Mouse (Mus musculus): ENCODE measurements around the gene Btbd8. TPM values are rescaled to one million over a fixed set of nuclear protein-coding genes. Genes with fewer than 3 reads are reported as not detected.

Gene Btbd8
- total and polyA plus RNA-seq, 2 experiments from 2014 or later, result 2.5 to 5.4 TPM

DNA sequence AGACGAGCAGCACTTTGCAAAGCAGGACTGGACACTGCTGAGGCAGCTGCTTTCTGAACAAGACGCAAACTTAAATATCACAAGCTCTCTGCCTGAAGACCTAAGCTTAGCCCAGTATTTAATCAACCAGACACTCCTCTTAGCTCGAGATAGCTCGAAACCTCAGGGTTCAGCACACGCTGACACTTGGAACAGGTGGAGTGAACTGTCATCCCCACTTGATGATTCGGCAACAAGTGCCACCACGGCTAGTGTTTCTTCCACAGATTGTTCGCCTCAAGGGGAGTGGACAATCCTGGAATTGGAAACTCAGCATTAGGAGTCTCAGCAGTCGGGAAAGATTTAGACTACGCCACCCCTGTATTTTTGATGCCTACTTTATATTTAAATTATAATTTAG is 72.7 kb downstream of the Btbd8 start:
- TF ChIP-seq EP300 (IDR thresholded peaks at IDR 0.05; ENCODE audit: low read depth) (no peak), CTCF (IDR thresholded peaks at IDR 0.05; ENCODE audit: low read depth) (no peak)
- 84% methylated on average over 10 of the region's 10 CpGs for WGBS
- Histone ChIP-seq H3K27me3 (ENCODE audit: control insufficient read depth, insufficient read depth, low read length) (no peaks in the 10 kb centered on the region), H3K9me3 (replicated peaks; ENCODE audit: control insufficient read depth, low read length) (no peaks in the 10 kb centered on the region), H3K36me3 (replicated peaks; ENCODE audit: control insufficient read depth, insufficient read depth, low read length) (no peaks in the 10 kb centered on the region), H3K4me3 (ENCODE audit: low read depth, low read length) (no peak overlapping the region), H3K4me2 (ENCODE audit: low read depth, low read length) (no peak overlapping the region), H3K27ac (ENCODE audit: low read depth) (no peak overlapping the region), H3K9ac (replicated peaks; ENCODE audit: low read depth, low read length) (no peak overlapping the region), H3K4me1 (ENCODE audit: control insufficient read depth, insufficient read depth) (no peaks in the 10 kb centered on the region)
- ATAC-seq (ENCODE audit: insufficient read depth, low read depth) (no peak), DNase-seq (ENCODE audit: low spot score) (no peak)

DNA sequence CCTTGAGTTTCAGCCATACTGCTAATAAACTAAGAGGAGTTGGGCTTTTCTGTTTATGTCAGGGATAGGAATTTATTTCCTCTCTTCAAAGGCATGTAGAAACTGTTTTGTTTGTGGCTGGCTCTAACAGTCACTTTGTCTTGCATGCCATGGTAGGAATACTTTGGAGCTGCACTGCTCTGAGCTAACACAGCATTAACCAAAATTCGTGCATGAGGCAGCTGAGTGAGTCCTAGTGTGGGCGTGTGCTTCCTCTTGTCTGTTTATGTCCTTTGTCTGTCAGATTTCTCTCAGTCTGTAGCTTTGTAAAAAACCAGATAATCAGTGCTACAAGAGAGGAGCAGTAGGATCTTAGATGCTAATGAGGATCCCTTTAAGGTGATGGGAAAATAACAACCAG is 73.5 kb downstream of the Btbd8 start:
- 53% methylated on average over 2 of the region's 2 CpGs for WGBS
- no peak for TF ChIP-seq CTCF (IDR thresholded peaks at IDR 0.05; ENCODE audit: low read depth)
- Histone ChIP-seq H3K4me1 (ENCODE audit: control insufficient read depth, insufficient read depth) (no peaks in the 10 kb centered on the region), H3K9ac (replicated peaks; ENCODE audit: low read depth, low read length) (no peak overlapping the region), H3K4me3 (ENCODE audit: low read depth, low read length) (no peak overlapping the region), H3K4me2 (ENCODE audit: low read depth, low read length) (no peak overlapping the region), H3K27me3 (ENCODE audit: control insufficient read depth, insufficient read depth, low read length) (no peaks in the 10 kb centered on the region), H3K27ac (ENCODE audit: low read depth) (no peak overlapping the region), H3K36me3 (replicated peaks; ENCODE audit: control insufficient read depth, insufficient read depth, low read length) (no peaks in the 10 kb centered on the region), H3K9me3 (replicated peaks; ENCODE audit: control insufficient read depth, low read length) (no peaks in the 10 kb centered on the region)
- DNase-seq (ENCODE audit: low spot score) (no peak), ATAC-seq (ENCODE audit: insufficient read depth, low read depth) (no peak)

DNA sequence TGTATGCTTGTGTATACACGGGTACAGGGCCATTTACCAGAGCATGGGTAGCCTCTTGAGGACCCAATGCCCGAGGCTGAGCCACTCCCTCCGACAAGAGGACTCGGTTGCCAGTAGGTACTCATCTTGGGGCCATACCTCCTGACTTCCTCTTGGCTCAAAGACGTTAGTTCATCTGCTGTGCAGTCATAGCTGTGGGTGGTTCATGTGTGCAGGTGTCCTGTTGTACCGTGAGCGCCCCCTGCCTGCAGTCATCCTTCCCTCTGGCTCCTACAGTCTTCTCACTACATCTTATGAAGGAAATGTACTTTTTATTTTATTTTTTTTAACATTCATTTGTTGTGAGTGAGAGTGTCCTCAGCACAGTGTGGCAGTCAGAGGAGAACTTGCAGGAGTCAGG is 75.8 kb downstream of the Btbd8 start:
- no peak overlapping the region for H3K27ac ChIP-seq (ENCODE audit: low read depth)
- no peak for ATAC-seq (ENCODE audit: insufficient read depth, low read depth)
- H3K9me3 ChIP-seq (replicated peaks; ENCODE audit: control insufficient read depth, low read length), result no peaks in the 10 kb centered on the region
- 45% methylated on average over 7 of the region's 7 CpGs for WGBS
- no peaks in the 10 kb centered on the region for H3K4me1 ChIP-seq (ENCODE audit: control insufficient read depth, insufficient read depth)
- H3K36me3 ChIP-seq (replicated peaks; ENCODE audit: control insufficient read depth, insufficient read depth, low read length), result no peaks in the 10 kb centered on the region
- H3K4me2 ChIP-seq (ENCODE audit: low read depth, low read length), result no peak overlapping the region
- no peak overlapping the region for H3K4me3 ChIP-seq (ENCODE audit: low read depth, low read length)
- H3K9ac ChIP-seq (replicated peaks; ENCODE audit: low read depth, low read length), result no peak overlapping the region
- peak; percentile 36 for DNase-seq (ENCODE audit: low spot score)
- H3K27me3 ChIP-seq (ENCODE audit: control insufficient read depth, insufficient read depth, low read length), result no peaks in the 10 kb centered on the region
- TF ChIP-seq CTCF (IDR thresholded peaks at IDR 0.05; ENCODE audit: low read depth) (peak; percentile 82), EP300 (IDR thresholded peaks at IDR 0.05; ENCODE audit: low read depth) (no peak)

DNA sequence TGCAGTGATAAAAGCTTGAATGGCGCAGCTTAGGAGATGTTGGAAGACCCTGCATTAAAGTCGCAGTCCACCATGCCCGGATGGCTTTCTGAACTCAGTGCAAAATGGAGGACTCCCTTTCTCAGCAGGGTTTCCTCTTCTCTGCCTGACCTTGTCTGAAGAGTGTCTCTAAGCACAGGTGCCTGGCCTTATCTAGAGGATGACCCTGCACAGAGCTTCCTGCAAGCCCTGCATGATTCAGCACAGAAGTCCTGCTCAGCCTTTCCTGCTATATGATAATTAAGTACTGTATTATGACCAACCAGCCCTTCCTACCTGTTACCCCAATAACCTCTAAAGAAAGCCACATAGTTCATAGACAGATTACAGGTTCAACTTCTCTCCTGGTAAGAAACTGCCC is 77.7 kb downstream of the Btbd8 start:
- WGBS, result 86% methylated on average over 3 of the region's 3 CpGs
- ATAC-seq (ENCODE audit: insufficient read depth, low read depth) (no peak), DNase-seq (ENCODE audit: low spot score) (no peak)
- Histone ChIP-seq H3K27me3 (ENCODE audit: control insufficient read depth, insufficient read depth, low read length) (no peaks in the 10 kb centered on the region), H3K27ac (ENCODE audit: low read depth) (no peak overlapping the region), H3K4me3 (ENCODE audit: low read depth, low read length) (no peak overlapping the region), H3K4me2 (ENCODE audit: low read depth, low read length) (no peak overlapping the region), H3K36me3 (replicated peaks; ENCODE audit: control insufficient read depth, insufficient read depth, low read length) (no peaks in the 10 kb centered on the region), H3K4me1 (ENCODE audit: control insufficient read depth, insufficient read depth) (no peaks in the 10 kb centered on the region), H3K9me3 (replicated peaks; ENCODE audit: control insufficient read depth, low read length) (no peaks in the 10 kb centered on the region), H3K9ac (replicated peaks; ENCODE audit: low read depth, low read length) (no peak overlapping the region)
- no peak for TF ChIP-seq EP300 (IDR thresholded peaks at IDR 0.05; ENCODE audit: low read depth)
- no peak for TF ChIP-seq CTCF (IDR thresholded peaks at IDR 0.05; ENCODE audit: low read depth)

DNA sequence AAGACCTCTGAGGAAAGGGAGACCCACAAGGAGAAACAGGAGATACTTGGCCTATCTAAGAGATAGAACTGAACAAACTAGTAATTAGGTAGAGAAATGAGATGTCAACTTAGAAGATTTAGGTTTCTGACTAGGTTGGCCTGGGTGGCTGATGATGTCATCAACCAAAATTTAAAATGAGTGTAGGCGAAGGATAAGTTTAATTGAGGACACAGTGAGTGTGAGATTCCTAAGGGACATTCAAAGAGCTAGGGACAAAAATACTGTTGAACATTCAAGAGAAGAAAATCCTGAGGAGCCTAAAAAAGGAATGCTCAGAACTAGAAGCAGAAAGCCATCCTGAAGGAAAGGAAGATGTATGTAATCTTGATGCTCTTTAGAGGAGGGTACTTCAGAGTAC is 78.3 kb downstream of the Btbd8 start:
- Histone ChIP-seq H3K4me1 (ENCODE audit: control insufficient read depth, insufficient read depth) (no peaks in the 10 kb centered on the region), H3K27ac (ENCODE audit: low read depth) (no peak overlapping the region), H3K9ac (replicated peaks; ENCODE audit: low read depth, low read length) (no peak overlapping the region), H3K4me3 (ENCODE audit: low read depth, low read length) (no peak overlapping the region), H3K9me3 (replicated peaks; ENCODE audit: control insufficient read depth, low read length) (no peaks in the 10 kb centered on the region), H3K27me3 (ENCODE audit: control insufficient read depth, insufficient read depth, low read length) (no peaks in the 10 kb centered on the region), H3K4me2 (ENCODE audit: low read depth, low read length) (no peak overlapping the region), H3K36me3 (replicated peaks; ENCODE audit: control insufficient read depth, insufficient read depth, low read length) (no peaks in the 10 kb centered on the region)
- WGBS, result 88% methylated on average over 1 of the region's 1 CpGs
- no peak for ATAC-seq (ENCODE audit: insufficient read depth, low read depth)
- no peak for TF ChIP-seq CTCF (IDR thresholded peaks at IDR 0.05; ENCODE audit: low read depth)
- TF ChIP-seq EP300 (IDR thresholded peaks at IDR 0.05; ENCODE audit: low read depth), result no peak
- DNase-seq (ENCODE audit: low spot score), result no peak

DNA sequence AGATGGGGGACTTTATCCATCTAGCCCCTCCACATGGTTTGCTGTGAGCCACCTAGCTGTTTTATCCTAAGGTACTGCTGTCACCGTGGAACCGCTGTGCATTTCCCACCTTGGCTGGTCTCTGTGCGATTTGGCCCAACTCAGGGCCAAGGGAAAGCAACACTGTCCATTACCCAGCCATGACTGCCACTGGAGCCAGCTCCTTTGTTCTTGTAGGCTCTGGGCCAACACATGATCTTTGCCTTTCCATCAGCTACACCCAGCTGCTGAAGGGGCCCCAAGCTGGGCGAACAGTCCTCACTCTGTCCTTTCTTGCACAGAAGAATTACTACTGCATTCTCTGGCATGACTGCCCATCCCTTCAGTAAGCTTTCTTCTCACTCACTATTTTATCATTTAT is 80.8 kb downstream of the Btbd8 start:
- Histone ChIP-seq H3K9me3 (replicated peaks; ENCODE audit: control insufficient read depth, low read length) (no peaks in the 10 kb centered on the region), H3K4me1 (ENCODE audit: control insufficient read depth, insufficient read depth) (0 out of 2 replicates have a peak, but pooled peaks cover 4% of the 10 kb centered on the region), H3K4me2 (ENCODE audit: low read depth, low read length) (no peak overlapping the region), H3K27ac (ENCODE audit: low read depth) (no peak overlapping the region), H3K27me3 (ENCODE audit: control insufficient read depth, insufficient read depth, low read length) (no peaks in the 10 kb centered on the region), H3K36me3 (replicated peaks; ENCODE audit: control insufficient read depth, insufficient read depth, low read length) (no peaks in the 10 kb centered on the region), H3K9ac (replicated peaks; ENCODE audit: low read depth, low read length) (no peak overlapping the region), H3K4me3 (ENCODE audit: low read depth, low read length) (no peak overlapping the region)
- TF ChIP-seq CTCF (IDR thresholded peaks at IDR 0.05; ENCODE audit: low read depth) (no peak), EP300 (IDR thresholded peaks at IDR 0.05; ENCODE audit: low read depth) (no peak)
- ATAC-seq (ENCODE audit: insufficient read depth, low read depth), result no peak
- 89% methylated on average over 4 of the region's 4 CpGs for WGBS
- no peak for DNase-seq (ENCODE audit: low spot score)

All from heart, postnatal 0 days (tissue).